Mouse (Mus musculus) lung, embryonic 16.5 days (tissue): ENCODE measurements around the gene Crtc3. TPM values are rescaled to one million over a fixed set of nuclear protein-coding genes. Genes with fewer than 3 reads are reported as not detected.
A peak's percentile ranks its signal among the peaks of the same experiment; 100 is the strongest.

Experiments used
- ATAC-seq: fragments of 200-750 bp; cut with Nextera tagmentation; 2 replicates; pipeline ENCODE4 v1.8.0; 2017; ENCODE audit warnings: low read depth, mild to moderate bottlenecking, moderate library complexity
- H3K27ac ChIP-seq: fragments of 300-500 bp; sonication (generic); 2 replicates; pipeline ENCODE4 v1.5.1; 2014; ENCODE audit warnings: mild to moderate bottlenecking, control low read depth, low read length
- H3K27me3 ChIP-seq: fragments of 300-500 bp; sonication (generic); 2 replicates; pipeline ENCODE4 v1.6.1; 2014; ENCODE audit warnings: low read depth, low read length, mixed read lengths; ENCODE audit not compliant: control insufficient read depth, insufficient read depth
- H3K36me3 ChIP-seq: fragments of 300-500 bp; sonication (generic); 2 replicates; pipeline ENCODE4 v1.6.1; 2014; ENCODE audit warnings: low read length; ENCODE audit not compliant: control insufficient read depth, insufficient read depth
- H3K4me1 ChIP-seq: fragments of 300-500 bp; sonication (generic); replicated peaks from 2 replicates; pipeline ENCODE4 v1.6.1; 2014; ENCODE audit warnings: low read length, mixed read lengths; ENCODE audit not compliant: control insufficient read depth, insufficient read depth
- H3K4me2 ChIP-seq: fragments of 300-500 bp; sonication (generic); 2 replicates; pipeline ENCODE4 v1.6.1; 2014; ENCODE audit warnings: low read depth, low read length, control low read depth
- H3K4me3 ChIP-seq: fragments of 300-500 bp; sonication (generic); 2 replicates; pipeline ENCODE4 v1.5.1; 2014; ENCODE audit warnings: mild to moderate bottlenecking, low read length, control low read depth
- H3K9ac ChIP-seq: fragments of 300-500 bp; sonication (generic); 2 replicates; pipeline ENCODE4 v1.6.1; 2014; ENCODE audit warnings: low read length, control low read depth
- H3K9me3 ChIP-seq: fragments of 300-500 bp; sonication (generic); 2 replicates; pipeline ENCODE4 v1.6.1; 2016; ENCODE audit warnings: low read length; ENCODE audit not compliant: control insufficient read depth
- WGBS: fragments of 180-500 bp; shearing (Covaris S2); extraction: QIAGEN DNeasy Blood & Tissue Kit; methylation state at CpG from one replicate; pipeline ENCODE4 v1.1.7; 2014; 5-methylcytosine and 5-hydroxymethylcytosine counted together
- polyA plus RNA-seq: library from polyadenylated mRNA; unstranded; fragments of >200 nt; fragmentation: Nextera tagmentation; extraction: Ambion mirVana; gene quantifications from 2 replicates; pipeline ENCODE4 v1.2.1, GENCODE M21; 2015

Crtc3 gene
- polyA plus RNA-seq, 1 experiment from 2014 or later = 18.6 TPM

DNA sequence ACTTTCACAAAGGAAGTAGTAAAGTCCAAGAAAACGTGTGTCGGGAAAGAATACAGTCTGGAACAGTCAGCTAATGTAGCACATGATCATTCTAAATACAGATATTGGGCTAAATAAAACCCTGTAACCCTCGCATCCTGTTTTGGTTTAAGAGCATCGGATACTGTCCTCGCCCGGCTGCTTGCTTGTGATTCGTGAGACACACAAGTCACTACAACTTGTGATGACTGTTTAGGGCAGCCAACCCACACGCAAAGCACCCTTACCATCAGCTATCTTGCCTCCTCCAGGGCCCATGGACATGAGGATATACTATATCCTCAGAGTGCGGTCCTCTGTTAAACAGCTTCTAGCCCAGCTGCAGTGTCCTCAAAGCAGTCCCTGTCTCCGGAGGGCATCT is 50.2 kb downstream of the Crtc3 start:
- Histone ChIP-seq H3K4me2 (no peak overlapping the region), H3K36me3 (no peaks in the 10 kb centered on the region), H3K4me1 (peaks cover 38% of the 10 kb centered on the region), H3K27ac (no peak overlapping the region), H3K27me3 (no peaks in the 10 kb centered on the region), H3K4me3 (no peak overlapping the region), H3K9me3 (no peaks in the 10 kb centered on the region), H3K9ac (no peak overlapping the region)
- no peak for ATAC-seq
- WGBS = 64% methylated on average over 10 of the region's 10 CpGs

DNA sequence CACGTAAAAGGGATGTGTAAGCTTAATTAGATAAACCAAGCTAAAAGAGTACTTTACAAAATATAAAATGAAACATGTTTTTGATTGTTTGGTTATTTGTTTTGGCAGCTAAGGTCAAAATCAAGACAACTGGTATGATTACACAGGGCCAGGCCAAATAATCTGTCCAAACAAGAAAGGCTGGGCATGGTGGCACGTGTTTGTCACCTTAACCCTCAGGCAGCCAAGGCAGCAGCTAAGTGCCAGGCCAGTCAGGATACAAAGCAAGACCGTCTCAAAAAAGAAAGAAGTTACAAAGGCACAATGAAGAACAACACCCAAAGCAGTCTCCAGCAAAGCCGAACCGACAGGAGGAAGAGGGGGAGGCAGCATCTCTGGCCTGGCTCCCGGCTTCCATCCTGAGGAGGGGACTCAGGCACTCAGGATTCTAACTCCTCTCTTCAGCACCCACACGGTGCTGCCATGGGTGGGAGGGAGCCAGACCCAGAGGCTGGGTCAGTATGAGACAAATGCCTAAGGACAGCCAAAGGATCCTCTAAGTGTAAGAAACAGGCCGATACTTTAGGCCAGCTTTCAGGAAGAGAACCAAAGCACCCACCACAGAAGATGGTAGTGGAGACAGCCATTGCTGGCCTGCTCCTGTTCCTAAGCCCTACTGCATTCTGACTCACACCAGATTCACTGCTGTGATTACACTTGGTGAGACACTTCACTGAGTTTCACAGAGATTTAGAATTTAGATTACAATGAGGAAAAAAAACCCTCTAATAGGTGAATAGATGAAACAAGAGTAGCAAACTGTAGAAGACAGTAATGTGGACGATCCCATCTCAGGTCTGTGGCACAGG is 51.5 kb downstream of the Crtc3 start:
- H3K4me1 ChIP-seq = peaks cover 34% of the 10 kb centered on the region
- no peaks in the 10 kb centered on the region for H3K36me3 ChIP-seq
- peak; percentile 23; the same call in 1 of the 2 replicates for ATAC-seq
- H3K4me3 ChIP-seq = no peak overlapping the region
- H3K9ac ChIP-seq = 0 out of 2 replicates have a peak overlapping the region, but pooled peaks have one; percentile 5
- H3K27me3 ChIP-seq = no peaks in the 10 kb centered on the region
- H3K9me3 ChIP-seq = no peaks in the 10 kb centered on the region
- no peak overlapping the region for H3K4me2 ChIP-seq
- WGBS = 50% methylated on average over 9 of the region's 9 CpGs
- 0 out of 2 replicates have a peak overlapping the region, but pooled peaks have one; percentile 3 for H3K27ac ChIP-seq

DNA sequence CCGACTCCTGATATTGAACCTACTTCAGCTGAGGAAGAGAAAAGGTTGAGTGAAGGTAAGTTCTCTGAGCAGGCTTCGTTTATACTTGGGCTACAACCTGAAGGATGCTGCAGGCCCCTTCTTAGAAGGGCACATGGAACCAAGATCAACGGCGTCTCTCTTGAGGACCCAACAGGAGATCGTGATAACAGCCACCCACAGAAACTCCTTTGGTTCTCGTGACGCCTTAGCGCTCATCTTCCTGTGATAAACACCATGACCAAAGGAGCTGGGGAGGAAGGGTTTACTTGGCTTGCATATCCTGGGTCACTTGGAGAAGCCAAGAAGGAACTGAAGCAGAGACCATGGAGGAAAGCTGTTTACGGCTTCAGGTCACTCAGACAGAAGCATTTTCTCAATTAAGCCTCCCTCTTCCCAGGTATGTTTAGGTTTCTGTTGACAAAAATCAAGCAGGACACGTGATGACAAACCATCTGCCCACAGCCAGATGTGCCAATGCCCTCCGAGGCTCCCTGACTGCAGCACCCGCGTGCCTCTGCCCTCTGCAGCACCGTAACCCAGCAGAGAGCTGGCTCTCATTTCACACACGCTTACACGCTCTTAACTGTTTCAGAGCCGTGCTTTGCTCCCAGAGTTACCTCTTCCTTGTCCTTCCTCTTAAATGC is 52.3 kb downstream of the Crtc3 start:
- H3K9ac ChIP-seq = no peak overlapping the region

DNA sequence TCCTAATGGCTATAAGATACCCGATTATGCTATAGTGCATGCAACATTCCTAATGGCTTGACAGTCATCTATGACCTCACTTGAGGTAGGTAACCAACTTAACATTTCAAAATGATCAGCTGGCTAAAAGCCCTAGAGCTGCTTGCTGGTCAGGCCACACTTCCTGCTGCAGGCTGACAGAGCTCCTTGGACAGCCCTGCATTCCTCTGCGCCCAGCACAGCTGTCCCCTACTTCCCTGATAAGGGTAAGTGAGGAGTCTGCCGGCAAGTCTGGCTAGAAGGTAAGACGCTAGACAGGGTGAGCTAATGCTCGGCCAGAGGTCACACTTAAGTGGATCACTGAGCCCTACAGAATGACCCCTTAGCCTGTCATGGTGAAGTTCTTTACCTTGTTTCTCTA is 52.8 kb downstream of the Crtc3 start:
- Histone ChIP-seq H3K9me3 (no peaks in the 10 kb centered on the region), H3K27ac (no peak overlapping the region), H3K4me2 (no peak overlapping the region), H3K4me1 (peaks cover 24% of the 10 kb centered on the region), H3K4me3 (no peak overlapping the region), H3K9ac (no peak overlapping the region), H3K27me3 (no peaks in the 10 kb centered on the region), H3K36me3 (no peaks in the 10 kb centered on the region)
- WGBS = 20% methylated on average over 5 of the region's 5 CpGs
- ATAC-seq = peak; percentile 50; the same call in 1 of the 2 replicates

More for the DNA sequence above, 52.3 kb downstream of the Crtc3 start:
- H3K36me3 ChIP-seq = no peaks in the 10 kb centered on the region
- no peaks in the 10 kb centered on the region for H3K27me3 ChIP-seq
- H3K27ac ChIP-seq = no peak overlapping the region
- 41% methylated on average over 17 of the region's 17 CpGs for WGBS
- H3K4me3 ChIP-seq = no peak overlapping the region
- H3K4me2 ChIP-seq = no peak overlapping the region
- no peaks in the 10 kb centered on the region for H3K9me3 ChIP-seq
- peaks cover 27% of the 10 kb centered on the region for H3K4me1 ChIP-seq
- no peak; the same call in 1 of the 2 replicates for ATAC-seq

DNA sequence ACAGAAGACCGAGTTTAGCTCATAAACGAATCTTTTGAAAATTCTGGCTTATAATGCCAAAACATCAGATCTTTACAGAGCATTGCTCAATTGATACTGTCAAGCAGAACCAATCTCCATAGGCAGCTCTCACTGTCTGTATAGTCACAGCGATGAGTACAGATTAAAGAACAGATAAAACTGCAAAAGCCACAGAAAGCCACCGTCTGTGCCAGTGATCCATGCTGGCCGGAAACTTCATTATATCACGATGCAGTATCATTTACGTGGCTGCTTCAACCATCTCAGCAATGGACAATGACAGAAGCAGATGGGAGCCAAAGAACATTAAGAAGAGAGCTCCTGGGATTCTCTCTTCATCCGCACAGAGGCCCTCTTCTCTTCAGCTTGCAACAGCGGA is 53.9 kb downstream of the Crtc3 start:
- Histone ChIP-seq H3K36me3 (no peaks in the 10 kb centered on the region), H3K4me2 (no peak overlapping the region), H3K4me1 (peaks cover 28% of the 10 kb centered on the region), H3K27ac (no peak overlapping the region), H3K9ac (no peak overlapping the region), H3K4me3 (no peak overlapping the region), H3K27me3 (no peaks in the 10 kb centered on the region), H3K9me3 (no peaks in the 10 kb centered on the region)
- 56% methylated on average over 9 of the region's 9 CpGs for WGBS
- no peak for ATAC-seq

DNA sequence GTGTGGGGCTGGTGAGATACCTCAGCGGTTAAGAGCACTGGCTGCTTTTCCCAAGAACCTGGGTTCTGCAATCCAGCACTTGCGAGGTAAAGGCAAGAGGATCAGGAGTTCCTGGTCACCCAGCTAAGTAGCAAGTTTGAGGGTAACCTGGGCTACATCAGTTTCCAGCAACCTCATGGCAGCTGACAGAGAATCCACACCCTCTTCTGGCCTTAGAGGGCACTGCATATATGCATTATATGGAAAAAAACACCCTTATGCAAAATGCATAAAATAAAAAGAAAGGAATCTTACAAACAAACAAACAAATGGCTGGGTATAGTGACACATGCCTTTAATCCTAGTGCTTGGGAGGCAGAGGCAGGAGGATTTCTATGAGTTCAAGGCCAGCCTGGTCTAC is 55.0 kb downstream of the Crtc3 start:
- Histone ChIP-seq H3K4me3 (no peak overlapping the region), H3K4me1 (peaks cover 34% of the 10 kb centered on the region)
- 94% methylated on average over 2 of the region's 2 CpGs for WGBS

DNA sequence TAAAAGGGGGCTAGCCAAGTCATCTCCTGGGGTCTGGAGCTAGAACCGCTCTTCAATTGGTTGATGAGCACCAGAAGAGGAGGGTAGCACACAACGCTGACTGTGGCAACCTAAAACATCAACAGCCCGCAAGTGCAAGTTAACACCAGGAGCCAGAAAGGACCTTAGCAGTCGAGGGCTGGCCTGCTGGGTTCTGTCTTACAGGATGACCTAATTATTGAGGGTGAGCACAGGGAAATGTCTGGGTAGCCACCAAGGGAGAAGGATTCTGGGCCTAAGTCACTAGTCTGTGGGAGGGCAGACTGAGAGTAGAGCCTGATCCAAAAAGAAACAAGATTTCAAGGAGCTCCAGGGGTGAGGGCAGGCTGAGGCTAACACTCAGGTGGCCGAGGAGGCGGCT is 56.7 kb downstream of the Crtc3 start:
- no peaks in the 10 kb centered on the region for H3K36me3 ChIP-seq
- no peak for ATAC-seq
- H3K9me3 ChIP-seq = no peaks in the 10 kb centered on the region
- no peak overlapping the region for H3K4me2 ChIP-seq
- H3K9ac ChIP-seq = no peak overlapping the region
- H3K27ac ChIP-seq = no peak overlapping the region
- H3K4me1 ChIP-seq = peaks cover 36% of the 10 kb centered on the region
- H3K27me3 ChIP-seq = no peaks in the 10 kb centered on the region
- 68% methylated on average over 6 of the region's 6 CpGs for whole genome bisulfite sequencing
- no peak overlapping the region for H3K4me3 ChIP-seq

More for the DNA sequence above, 55.0 kb downstream of the Crtc3 start:
- H3K27me3 ChIP-seq = no peaks in the 10 kb centered on the region
- H3K36me3 ChIP-seq = no peaks in the 10 kb centered on the region
- ATAC-seq = no peak
- no peak overlapping the region for H3K27ac ChIP-seq
- no peak overlapping the region for H3K4me2 ChIP-seq
- no peak overlapping the region for H3K9ac ChIP-seq
- no peaks in the 10 kb centered on the region for H3K9me3 ChIP-seq

DNA sequence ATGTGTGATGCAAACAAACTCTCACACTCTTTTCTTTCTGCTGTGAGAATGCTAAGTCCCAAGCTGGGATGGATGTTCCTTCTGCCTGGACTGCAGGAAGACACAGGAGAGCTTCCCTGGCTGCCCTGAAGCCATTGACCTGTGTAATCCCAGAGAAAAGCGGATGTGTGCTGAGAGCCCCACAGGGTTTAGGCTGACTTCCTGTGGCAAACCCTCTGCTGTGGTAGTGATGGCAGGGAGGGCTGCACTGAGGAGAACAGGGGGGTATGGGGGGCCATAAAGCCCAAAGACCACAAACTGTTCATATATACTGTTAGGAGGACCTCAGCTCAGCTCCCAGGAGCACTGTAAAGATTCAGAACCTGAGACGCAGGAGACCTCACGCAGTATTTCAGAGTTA is 57.3 kb downstream of the Crtc3 start:
- no peaks in the 10 kb centered on the region for H3K27me3 ChIP-seq
- H3K36me3 ChIP-seq = no peaks in the 10 kb centered on the region
- H3K9ac ChIP-seq = 0 out of 2 replicates have a peak overlapping the region, but pooled peaks have one; percentile 19
- no peak overlapping the region for H3K27ac ChIP-seq
- ATAC-seq = no peak
- peaks cover 30% of the 10 kb centered on the region for H3K4me1 ChIP-seq
- no peak overlapping the region for H3K4me3 ChIP-seq
- no peaks in the 10 kb centered on the region for H3K9me3 ChIP-seq
- 73% methylated on average over 3 of the region's 3 CpGs for WGBS
- H3K4me2 ChIP-seq = no peak overlapping the region

DNA sequence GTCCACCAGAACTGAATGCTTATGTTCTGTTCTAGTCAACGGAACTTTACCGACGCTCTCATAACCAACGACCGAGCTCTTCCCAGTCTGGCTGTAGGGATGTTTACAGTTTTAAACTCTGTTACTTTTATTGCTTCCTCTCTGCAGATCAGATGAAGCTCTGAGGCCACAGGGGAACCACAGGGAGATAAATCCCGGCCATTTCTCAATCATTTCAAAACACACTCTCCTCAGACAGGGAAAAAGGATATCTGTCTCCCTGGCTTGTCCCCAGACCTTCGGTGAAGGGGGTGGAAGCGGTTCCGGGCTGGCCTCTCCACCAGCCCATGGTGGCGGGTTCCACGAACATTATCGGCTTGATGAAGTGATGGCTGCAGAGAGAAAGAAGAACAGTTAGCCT is 59.3 kb downstream of the Crtc3 start:
- Histone ChIP-seq H3K9ac (peak overlapping the region; percentile 27; the same call in 1 of the 2 replicates), H3K4me2 (peak overlapping the region; percentile 43), H3K27me3 (no peaks in the 10 kb centered on the region), H3K36me3 (no peaks in the 10 kb centered on the region), H3K9me3 (no peaks in the 10 kb centered on the region), H3K27ac (peak overlapping the region; percentile 87), H3K4me3 (no peak overlapping the region), H3K4me1 (peaks cover 21% of the 10 kb centered on the region)
- peak; percentile 75 for ATAC-seq
- WGBS = 33% methylated on average over 12 of the region's 12 CpGs
